Mouse (Mus musculus): ENCODE results near the gene Arhgdig. TPM values are rescaled to one million over a fixed set of nuclear protein-coding genes. Genes with fewer than 3 reads are reported as not detected.

Arhgdig gene
- polyA plus RNA-seq, 1 experiment from 2014 or later: 11.7 TPM

GRCm38 (mm10) chr17:26234386-26234785 lies 26.8 kb upstream of the Arhgdig start:
- WGBS: 56% methylated on average over 8 of the region's 8 CpGs
- no peak overlapping the region for H3K9ac ChIP-seq (ENCODE audit: low read depth, low read length)
- H3K4me1 ChIP-seq (replicated peaks; ENCODE audit: control insufficient read depth, insufficient read depth, low read length): no peaks in the 10 kb centered on the region
- no peak overlapping the region; the same call in 1 of the 2 replicates for H3K27ac ChIP-seq (ENCODE audit: low read depth, low read length)
- H3K4me2 ChIP-seq (replicated peaks; ENCODE audit: low read depth): no peak overlapping the region
- no peaks in the 10 kb centered on the region for H3K9me3 ChIP-seq (ENCODE audit: control insufficient read depth)
- no peak; the same call in 1 of the 2 replicates for ATAC-seq
- TF ChIP-seq CTCF (IDR thresholded peaks at IDR 0.05; ENCODE audit: low read depth): peak; percentile 33; the same call in 1 of the 2 replicates
- H3K36me3 ChIP-seq (ENCODE audit: control insufficient read depth, insufficient read depth): peaks cover 3% of the 10 kb centered on the region; the same call in 1 of the 2 replicates
- H3K27me3 ChIP-seq (replicated peaks; ENCODE audit: control insufficient read depth, insufficient read depth, low read length): no peaks in the 10 kb centered on the region
- H3K4me3 ChIP-seq (ENCODE audit: low read depth, low read length): no peak overlapping the region

- peak; percentile 56 for TF ChIP-seq CTCF (IDR thresholded peaks at IDR 0.05; ENCODE audit: low read depth)
- 79% methylated on average over 8 of the region's 8 CpGs for WGBS
- no peak overlapping the region for H3K4me3 ChIP-seq (ENCODE audit: low read depth, low read length)
- no peaks in the 10 kb centered on the region for H3K27me3 ChIP-seq (replicated peaks; ENCODE audit: control insufficient read depth, insufficient read depth, low read length)
- no peak overlapping the region for H3K27ac ChIP-seq (ENCODE audit: low read depth, low read length)
- no peak for ATAC-seq
- no peaks in the 10 kb centered on the region for H3K4me1 ChIP-seq (replicated peaks; ENCODE audit: control insufficient read depth, insufficient read depth, low read length)
- peaks cover 3% of the 10 kb centered on the region; the same call in 1 of the 2 replicates for H3K36me3 ChIP-seq (ENCODE audit: control insufficient read depth, insufficient read depth)
- no peak overlapping the region for H3K4me2 ChIP-seq (replicated peaks; ENCODE audit: low read depth)
- no peak overlapping the region for H3K9ac ChIP-seq (ENCODE audit: low read depth, low read length)
- no peaks in the 10 kb centered on the region for H3K9me3 ChIP-seq (ENCODE audit: control insufficient read depth)
Measured at GRCm38 (mm10) chr17:26232863-26233262, 25.3 kb upstream of the Arhgdig start.

GRCm38 (mm10) chr17:26231156-26231555 lies 23.6 kb upstream of the Arhgdig start:
- H3K36me3 ChIP-seq (ENCODE audit: control insufficient read depth, insufficient read depth): peaks cover 3% of the 10 kb centered on the region; the same call in 1 of the 2 replicates
- no peak for TF ChIP-seq CTCF (IDR thresholded peaks at IDR 0.05; ENCODE audit: low read depth)
- no peak overlapping the region for H3K27ac ChIP-seq (ENCODE audit: low read depth, low read length)
- no peak overlapping the region for H3K4me2 ChIP-seq (replicated peaks; ENCODE audit: low read depth)
- no peak overlapping the region for H3K9ac ChIP-seq (ENCODE audit: low read depth, low read length)
- 0 out of 2 replicates have a peak, but pooled peaks cover 2% of the 10 kb centered on the region for H3K4me1 ChIP-seq (replicated peaks; ENCODE audit: control insufficient read depth, insufficient read depth, low read length)
- H3K27me3 ChIP-seq (replicated peaks; ENCODE audit: control insufficient read depth, insufficient read depth, low read length): no peaks in the 10 kb centered on the region
- ATAC-seq: no peak
- H3K4me3 ChIP-seq (ENCODE audit: low read depth, low read length): no peak overlapping the region
- no peaks in the 10 kb centered on the region for H3K9me3 ChIP-seq (ENCODE audit: control insufficient read depth)
- WGBS: 88% methylated on average over 5 of the region's 5 CpGs

GRCm38 (mm10) chr17:26229776-26230175 lies 22.2 kb upstream of the Arhgdig start:
- H3K9me3 ChIP-seq (ENCODE audit: control insufficient read depth): no peaks in the 10 kb centered on the region
- no peak overlapping the region for H3K9ac ChIP-seq (ENCODE audit: low read depth, low read length)
- no peak overlapping the region for H3K27ac ChIP-seq (ENCODE audit: low read depth, low read length)
- WGBS: 96% methylated on average over 5 of the region's 5 CpGs
- no peak for ATAC-seq
- no peak overlapping the region for H3K4me2 ChIP-seq (replicated peaks; ENCODE audit: low read depth)
- H3K4me1 ChIP-seq (replicated peaks; ENCODE audit: control insufficient read depth, insufficient read depth, low read length): 0 out of 2 replicates have a peak, but pooled peaks cover 2% of the 10 kb centered on the region
- TF ChIP-seq CTCF (IDR thresholded peaks at IDR 0.05; ENCODE audit: low read depth): no peak
- no peaks in the 10 kb centered on the region for H3K27me3 ChIP-seq (replicated peaks; ENCODE audit: control insufficient read depth, insufficient read depth, low read length)
- no peak overlapping the region for H3K4me3 ChIP-seq (ENCODE audit: low read depth, low read length)
- H3K36me3 ChIP-seq (ENCODE audit: control insufficient read depth, insufficient read depth): peaks cover 3% of the 10 kb centered on the region; the same call in 1 of the 2 replicates

- Histone ChIP-seq H3K4me3 (ENCODE audit: low read depth, low read length) (no peak overlapping the region), H3K36me3 (ENCODE audit: control insufficient read depth, insufficient read depth) (peaks cover 5% of the 10 kb centered on the region; the same call in 1 of the 2 replicates), H3K4me1 (replicated peaks; ENCODE audit: control insufficient read depth, insufficient read depth, low read length) (0 out of 2 replicates have a peak, but pooled peaks cover 2% of the 10 kb centered on the region), H3K9ac (ENCODE audit: low read depth, low read length) (no peak overlapping the region), H3K27ac (ENCODE audit: low read depth, low read length) (no peak overlapping the region; the same call in 1 of the 2 replicates), H3K9me3 (ENCODE audit: control insufficient read depth) (no peaks in the 10 kb centered on the region), H3K27me3 (replicated peaks; ENCODE audit: control insufficient read depth, insufficient read depth, low read length) (no peaks in the 10 kb centered on the region), H3K4me2 (replicated peaks; ENCODE audit: low read depth) (no peak overlapping the region; the same call in 1 of the 2 replicates)
- 47% methylated on average over 12 of the region's 12 CpGs for WGBS
- peak; percentile 77 for ATAC-seq
- TF ChIP-seq CTCF (IDR thresholded peaks at IDR 0.05; ENCODE audit: low read depth): no peak
Measured at GRCm38 (mm10) chr17:26225150-26225549, 17.6 kb upstream of the Arhgdig start.

GRCm38 (mm10) chr17:26221508-26221907 lies 13.9 kb upstream of the Arhgdig start:
- peak; percentile 37; the same call in 1 of the 2 replicates for ATAC-seq
- H3K4me3 ChIP-seq (ENCODE audit: low read depth, low read length): no peak overlapping the region
- H3K27ac ChIP-seq (ENCODE audit: low read depth, low read length): no peak overlapping the region
- H3K4me2 ChIP-seq (replicated peaks; ENCODE audit: low read depth): no peak overlapping the region
- TF ChIP-seq CTCF (IDR thresholded peaks at IDR 0.05; ENCODE audit: low read depth): no peak
- 46% methylated on average over 2 of the region's 2 CpGs for WGBS
- H3K9me3 ChIP-seq (ENCODE audit: control insufficient read depth): no peaks in the 10 kb centered on the region
- H3K4me1 ChIP-seq (replicated peaks; ENCODE audit: control insufficient read depth, insufficient read depth, low read length): no peaks in the 10 kb centered on the region
- no peak overlapping the region for H3K9ac ChIP-seq (ENCODE audit: low read depth, low read length)
- H3K27me3 ChIP-seq (replicated peaks; ENCODE audit: control insufficient read depth, insufficient read depth, low read length): no peaks in the 10 kb centered on the region
- peaks cover 26% of the 10 kb centered on the region for H3K36me3 ChIP-seq (ENCODE audit: control insufficient read depth, insufficient read depth)

Data from intestine, postnatal 0 days (tissue).